Mouse (Mus musculus): ENCODE measurements around the gene Pprc1. TPM values are rescaled to one million over a fixed set of nuclear protein-coding genes. Genes with fewer than 3 reads are reported as not detected.

Pprc1 gene
- 26.7 and 30.8 TPM in 2 replicates for polyA plus RNA-seq (2012; rRNA removed; ENCODE audit: low replicate concordance)

DNA sequence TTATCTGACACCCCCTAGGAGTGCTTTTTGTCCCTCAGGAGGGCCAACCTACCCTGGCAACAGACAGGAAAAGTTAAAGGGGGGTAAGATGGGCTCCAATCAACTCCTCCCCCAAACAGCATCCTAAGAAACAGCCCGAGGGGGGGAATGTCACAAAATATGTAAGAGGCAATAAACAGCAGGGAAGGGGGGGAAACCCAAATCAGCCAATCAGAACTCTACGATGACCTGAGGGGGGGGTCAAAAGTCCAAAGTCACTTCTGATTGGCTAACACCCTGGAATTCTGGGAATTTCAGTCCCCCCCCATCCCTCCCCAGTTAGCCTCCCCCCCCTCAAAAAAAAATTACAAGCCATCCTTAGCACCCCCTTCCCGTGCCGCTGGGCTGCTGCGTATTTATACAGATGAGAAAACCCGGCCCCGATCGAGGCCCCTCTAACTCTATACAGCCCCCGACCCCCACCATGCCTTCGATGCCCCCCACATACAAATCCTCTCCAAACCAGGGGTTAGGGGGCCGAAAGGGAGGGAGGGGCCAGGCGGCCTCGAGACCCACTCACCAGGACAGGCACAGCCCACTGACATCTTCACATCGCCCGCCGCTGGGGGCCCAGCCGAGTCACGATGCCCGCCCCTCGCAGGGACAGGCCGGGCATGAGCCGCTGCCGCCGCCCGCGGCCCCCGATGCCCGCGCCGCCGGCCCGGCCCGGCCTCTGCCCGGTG is at the start of gene Pprc1:
TSS of gene Pprc1 (plus strand) at position 616 of the 722 bp plus-strand sequence.

DNA sequence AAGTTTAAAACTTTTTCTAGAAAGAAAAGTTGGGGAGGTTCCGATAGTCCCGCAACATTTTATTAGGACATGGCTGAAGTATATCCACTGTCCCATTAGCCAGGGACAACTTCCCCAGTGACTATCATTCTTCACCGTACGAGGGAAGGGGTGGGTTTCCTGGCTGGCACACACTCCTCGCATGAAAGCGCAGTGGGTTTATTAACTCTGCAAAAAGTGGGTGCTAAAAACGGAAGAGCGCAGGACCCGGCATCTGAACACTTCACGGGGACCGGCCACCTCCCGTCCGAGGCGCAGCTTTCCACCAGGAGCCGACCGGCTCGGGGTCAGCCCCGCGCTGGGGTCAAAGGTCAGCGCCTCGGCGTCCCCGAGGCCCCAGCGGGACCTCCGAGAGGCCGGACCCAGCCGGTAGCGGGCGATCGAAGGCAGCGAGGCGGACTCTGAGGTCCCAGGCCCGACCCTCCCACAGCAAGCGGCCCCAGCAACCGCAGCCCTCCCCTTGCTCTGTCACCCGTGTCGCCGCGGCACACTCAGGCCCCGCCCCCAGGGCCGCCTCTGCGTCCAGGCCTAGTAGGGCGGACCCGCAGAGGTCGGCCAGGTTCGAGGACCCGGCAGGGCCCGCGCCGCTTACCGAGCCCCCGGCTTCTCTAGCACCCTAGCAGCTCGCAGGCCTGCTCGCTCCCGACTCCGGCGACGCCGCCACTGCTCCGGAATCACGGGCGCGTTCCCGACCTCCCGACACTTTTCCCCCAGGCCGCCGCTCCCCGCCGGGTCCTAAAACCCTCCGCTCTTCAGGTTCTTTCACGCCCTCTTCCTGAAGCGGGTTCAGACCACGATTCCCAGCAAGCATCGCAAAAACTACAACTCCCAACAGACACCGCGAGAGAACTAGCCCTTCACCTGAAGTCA is 46.6 kb upstream of the Pprc1 start, which contains the start of gene Armh3:
TSS of gene Armh3 (minus strand) at position 704 of the 909 bp plus-strand sequence.

DNA sequence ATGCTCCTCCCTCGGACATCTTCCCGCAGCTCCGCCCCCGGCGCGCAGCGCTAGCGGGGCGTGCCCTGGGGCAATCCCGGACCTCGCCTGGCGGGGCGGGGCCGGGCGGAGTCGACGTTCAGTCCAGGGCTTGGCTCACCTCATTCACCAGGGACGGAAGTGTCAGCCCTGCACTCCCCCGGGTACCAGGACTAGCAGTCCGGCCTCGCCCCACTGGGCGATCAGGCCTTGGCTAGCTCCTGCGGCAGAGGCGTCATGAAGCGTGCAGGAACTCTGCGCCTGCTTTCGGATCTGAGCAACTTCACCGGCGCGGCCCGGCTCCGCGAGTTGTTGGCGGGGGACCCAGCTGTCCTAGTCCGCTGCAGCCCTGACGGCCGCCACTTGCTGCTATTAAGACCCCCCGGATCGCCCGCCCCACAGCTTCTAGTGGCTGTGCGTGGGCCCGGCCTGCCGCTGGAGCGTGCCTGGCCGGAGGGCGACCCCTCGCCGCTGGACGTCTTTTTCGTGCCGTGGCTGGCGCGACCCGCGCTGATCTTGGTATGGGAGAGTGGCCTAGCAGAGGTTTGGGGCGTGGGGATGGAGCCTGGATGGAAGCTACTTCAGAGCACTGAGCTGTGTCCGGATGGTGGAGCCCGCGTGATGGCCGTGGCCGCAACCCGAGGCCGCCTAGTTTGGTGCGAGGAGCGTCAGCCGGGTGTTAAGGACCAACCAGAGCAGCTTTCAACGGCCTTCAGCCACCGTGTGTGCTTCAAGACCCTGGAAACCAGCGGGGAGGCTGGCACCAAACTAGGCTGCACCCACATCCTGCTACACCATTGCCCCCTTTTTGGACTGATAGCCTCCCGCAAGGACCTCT is 41.1 kb upstream of the Pprc1 start, which contains the start of gene Hps6:
TSS of gene Hps6 (plus strand) at position 138 of the 856 bp plus-strand sequence.

DNA sequence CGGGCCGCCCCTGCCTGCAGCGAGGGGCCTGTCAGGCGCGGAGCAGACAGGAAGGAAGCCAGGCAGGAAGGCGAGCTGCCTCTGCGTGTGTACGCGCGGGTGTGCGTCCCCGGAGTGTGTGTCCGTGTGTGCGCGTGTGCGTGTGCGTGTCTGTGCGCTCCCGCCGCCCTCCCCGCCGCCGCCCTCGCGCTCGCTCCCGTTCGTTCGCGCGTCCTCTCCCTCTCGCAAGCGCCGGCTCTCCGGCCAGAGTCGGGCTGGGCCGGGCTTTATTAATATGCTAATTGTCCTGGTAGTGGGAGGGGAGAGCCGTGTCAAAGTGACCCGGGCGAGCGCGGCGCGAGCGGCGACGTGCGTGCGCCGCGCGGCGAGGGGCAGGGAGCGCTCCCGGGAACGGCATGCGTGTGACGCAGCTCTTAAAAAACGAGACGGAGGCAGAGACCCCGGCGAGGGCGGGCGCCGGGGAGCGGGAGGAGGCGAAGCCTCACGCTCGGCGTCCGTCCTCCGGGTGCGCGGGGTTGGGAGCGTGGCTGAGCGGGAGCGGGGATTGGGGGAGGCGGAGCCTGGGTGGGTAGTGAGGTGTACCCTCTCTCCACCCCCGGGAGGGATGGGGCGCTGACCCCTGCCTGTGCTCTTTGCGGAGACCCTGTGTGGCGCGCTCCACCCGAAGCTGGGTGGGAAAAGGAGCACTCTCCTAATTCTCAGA is 458 bp downstream of the Pprc1 start, which contains the start of gene Ldb1:
TSS of gene Ldb1 (minus strand) at position 222 of the 703 bp plus-strand sequence.

DNA sequence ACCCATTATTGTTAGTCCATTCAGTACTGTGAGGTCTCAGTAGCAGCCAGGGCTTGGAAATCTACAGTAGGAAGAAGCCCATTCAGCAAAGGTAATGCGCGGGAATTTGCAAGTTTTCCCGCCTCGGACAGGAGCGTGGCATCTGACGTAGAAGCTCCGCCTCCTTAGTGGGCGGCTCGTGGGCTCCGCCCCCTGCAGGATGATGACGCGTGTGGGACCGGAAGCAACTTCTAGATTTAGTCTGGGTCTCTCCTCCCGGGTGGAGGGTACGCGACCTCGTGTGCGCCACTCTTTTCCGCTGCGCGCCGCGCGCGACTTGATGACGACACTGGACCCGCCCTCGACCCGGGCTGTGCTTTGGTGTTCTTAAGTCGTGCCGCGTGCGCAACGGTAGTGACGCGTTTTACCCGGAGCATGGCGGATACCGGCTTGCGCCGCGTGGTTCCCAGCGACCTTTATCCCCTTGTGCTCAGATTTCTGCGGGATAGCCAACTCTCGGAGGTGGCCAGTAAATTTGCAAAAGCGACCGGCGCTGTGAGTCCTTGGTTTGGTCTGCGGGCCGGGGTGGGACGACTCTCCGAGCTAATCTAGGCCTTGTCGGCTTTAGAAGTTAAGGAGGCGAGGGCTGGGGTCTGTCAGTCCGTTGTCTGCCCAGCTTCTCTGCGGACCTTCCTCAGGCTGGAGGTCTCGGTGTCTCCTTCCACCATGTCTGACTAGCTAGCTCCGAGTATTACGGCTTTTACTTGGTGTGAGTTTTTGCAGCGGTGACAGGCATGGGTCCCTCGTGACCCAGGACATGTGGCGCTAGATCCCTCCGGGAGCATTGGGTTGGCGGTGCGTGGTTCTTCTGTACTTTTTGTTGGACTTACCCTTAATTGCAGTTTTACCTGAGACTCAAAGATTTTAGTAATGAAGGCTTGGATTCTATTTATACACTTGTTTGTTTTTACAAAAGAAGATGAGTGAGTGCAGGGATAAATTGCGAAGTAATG is 31.2 kb downstream of the Pprc1 start, which contains the start of gene Nolc1:
TSS of gene Nolc1 (plus strand) at position 248 of the 992 bp plus-strand sequence.

Other genes with a start within 250 kb of the Pprc1 start
- gene Kcnip2, start 228.8 kb upstream of the Pprc1 start, polyA plus RNA-seq (2012; rRNA removed; ENCODE audit: low replicate concordance), result 1.7 and 2.2 TPM in 2 replicates
- gene Armh3, start 46.4 kb upstream of the Pprc1 start, polyA plus RNA-seq (2012; rRNA removed; ENCODE audit: low replicate concordance), result 7.3 and 12.6 TPM in 2 replicates
- gene Hps6, start 41.4 kb upstream of the Pprc1 start, polyA plus RNA-seq (2012; rRNA removed; ENCODE audit: low replicate concordance), result 6.9 and 13.8 TPM in 2 replicates
- gene Ldb1, start 328 bp downstream of the Pprc1 start, polyA plus RNA-seq (2012; rRNA removed; ENCODE audit: low replicate concordance), result 226 and 287 TPM in 2 replicates
- gene Nolc1, start 31.0 kb downstream of the Pprc1 start, polyA plus RNA-seq (2012; rRNA removed; ENCODE audit: low replicate concordance), result 8.1 and 8.7 TPM in 2 replicates
- 1.9 and 13.0 TPM in 2 replicates for gene Elovl3, start 87.0 kb downstream of the Pprc1 start, polyA plus RNA-seq (2012; rRNA removed; ENCODE audit: low replicate concordance)
- gene Pitx3, start 103.4 kb downstream of the Pprc1 start, polyA plus RNA-seq (2012; rRNA removed; ENCODE audit: low replicate concordance), result 0.10 and 1.1 TPM in 2 replicates
- 75.0 and 139 TPM in 2 replicates for gene Gbf1, start 107.6 kb downstream of the Pprc1 start, polyA plus RNA-seq (2012; rRNA removed; ENCODE audit: low replicate concordance)